Mouse (Mus musculus) thymus, postnatal 36 days (tissue): Measurements from ENCODE around the gene Ttc39d.
"Not testable (repeated sequence)": the region's sequence is repeated elsewhere in the genome, so short reads cannot be mapped to it uniquely, and the experiment has no call there.

ENCODE experiments used
- DNase-seq, 2 experiments: peaks; one replicate each; pipeline ENCODE4 v3.0.0; 2022; ENCODE audit warnings: mixed read lengths in 2 of 2

The Ttc39d gene

DNA sequence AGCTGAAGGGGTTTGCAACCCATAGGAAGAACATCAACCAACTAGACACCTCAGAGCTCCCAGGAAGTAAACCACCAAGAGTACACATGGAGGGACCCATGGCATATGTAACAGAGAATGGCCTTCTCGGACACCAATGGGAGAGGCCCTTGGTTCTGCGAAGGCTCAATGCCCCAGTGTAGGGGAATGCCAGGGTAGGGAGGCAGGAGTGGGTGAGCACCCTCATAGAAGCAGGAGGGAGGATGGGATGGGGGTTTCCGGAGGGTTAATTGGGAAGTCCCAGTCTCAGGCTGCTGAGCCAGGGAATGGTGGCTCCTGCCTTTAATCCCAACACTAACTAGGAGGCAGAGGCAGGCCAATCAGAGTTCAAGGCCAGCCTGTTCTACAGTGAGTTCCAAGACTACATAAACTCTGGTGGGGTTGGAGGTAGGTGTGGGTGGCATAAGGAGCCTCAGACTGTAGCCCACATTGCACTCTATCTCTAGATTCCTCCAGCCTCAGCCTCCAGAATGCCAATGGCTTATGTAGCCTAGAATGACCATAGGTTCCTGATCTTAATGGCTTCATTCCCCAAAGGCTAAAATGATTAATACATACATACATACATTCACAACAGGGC lies 8.0 kb upstream of the Ttc39d start:
- no peak for DNase-seq

DNA sequence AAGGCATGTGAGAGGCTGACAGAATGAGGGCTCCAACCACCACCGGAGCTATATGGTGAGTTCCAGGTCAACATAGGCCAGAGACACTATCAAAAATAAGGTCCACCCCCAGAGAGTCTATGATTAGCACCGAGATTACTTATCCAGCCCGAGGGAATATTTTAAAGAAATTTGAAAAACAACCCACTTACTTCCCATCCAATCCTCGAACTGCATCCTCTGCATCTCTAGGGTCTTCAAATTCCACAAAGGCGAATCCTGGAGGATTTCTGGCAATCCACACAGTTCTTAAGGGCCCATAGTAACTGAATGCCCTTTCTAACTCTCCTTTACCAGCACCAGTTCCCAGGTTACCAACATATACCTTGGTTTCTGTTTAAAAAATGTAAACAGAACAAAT lies 1.6 kb upstream of the Ttc39d start:
- no peak for DNase-seq

DNA sequence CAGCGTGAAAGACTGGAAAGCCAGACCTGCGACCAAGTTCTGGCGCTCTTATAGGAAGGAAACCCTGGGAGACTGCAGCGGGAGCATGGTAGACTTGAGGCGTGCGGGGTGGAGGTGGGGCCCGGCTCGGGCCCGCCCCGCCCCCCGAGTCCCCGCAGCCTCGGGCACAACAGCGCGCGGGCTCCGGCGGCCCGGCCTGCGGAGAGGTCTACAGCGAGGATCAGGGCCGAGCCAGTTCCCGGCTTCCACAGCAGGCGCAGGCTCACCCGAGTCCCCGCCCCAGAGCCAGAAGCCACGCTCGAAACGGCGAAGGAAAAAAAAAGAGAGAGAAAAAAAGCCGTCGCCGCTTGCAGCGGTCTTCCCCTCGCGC lies 974 bp upstream of the Ttc39d start:
- peak; percentile 46 to 64 for DNase-seq

DNA sequence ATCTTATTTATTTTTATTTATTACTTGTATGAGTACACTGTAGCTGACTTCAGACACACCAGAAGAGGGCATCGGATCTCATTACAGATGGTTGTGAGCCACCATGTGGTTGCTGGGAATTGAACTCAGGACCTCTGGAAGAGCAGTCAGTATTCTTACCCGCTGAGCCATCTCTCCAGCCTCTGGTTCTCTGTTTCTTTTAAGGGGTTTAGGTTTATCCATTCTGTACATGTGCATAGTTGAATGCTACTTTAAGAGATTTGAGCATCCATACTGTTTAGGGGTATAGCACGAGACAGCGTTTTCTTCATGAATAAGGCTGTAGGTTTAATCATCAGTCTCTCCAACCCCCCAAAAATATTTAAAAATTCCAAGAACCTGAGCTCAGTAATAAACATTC lies 6.7 kb downstream of the Ttc39d start:
- not testable (repeated sequence) for DNase-seq

DNA sequence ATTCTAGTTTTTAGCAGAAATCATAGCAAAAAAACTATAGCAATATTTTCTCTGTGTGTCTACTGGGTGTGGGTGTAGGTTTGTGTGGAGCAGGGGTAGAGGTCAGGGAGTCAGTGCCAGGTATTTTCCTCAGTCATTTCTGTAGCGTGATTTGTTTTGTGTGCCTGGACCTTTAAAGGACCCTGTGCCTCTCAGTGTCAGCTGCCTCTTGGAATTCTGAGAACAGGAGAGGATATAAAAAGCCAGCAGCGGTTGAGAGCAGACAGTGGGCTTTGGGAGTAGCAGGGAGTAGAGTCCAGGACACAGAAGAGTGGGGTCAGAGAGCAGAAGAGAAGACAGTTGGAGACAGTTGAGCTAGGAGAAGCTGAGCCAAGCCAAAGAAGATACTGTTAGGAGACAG lies 12.9 kb downstream of the Ttc39d start:
- no peak for DNase-seq

DNA sequence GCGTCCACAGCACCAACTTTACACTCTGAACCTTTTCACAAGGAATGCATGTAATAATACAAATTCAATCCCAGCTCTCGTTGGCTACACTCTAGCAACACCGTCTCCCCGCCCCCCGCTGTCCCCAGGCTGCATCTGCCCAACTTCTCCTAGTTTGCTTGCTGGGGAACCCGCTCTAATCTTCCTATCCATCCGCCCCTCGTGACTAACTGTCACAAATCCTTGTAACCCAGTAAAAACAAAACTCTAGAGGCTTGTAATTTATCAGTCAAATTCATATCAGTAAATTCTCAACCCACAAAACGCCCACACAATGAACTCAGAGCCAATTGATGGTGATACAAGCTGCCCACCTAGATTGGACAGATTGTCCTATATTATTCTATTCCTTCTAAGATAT lies 13.9 kb downstream of the Ttc39d start:
- DNase-seq: no peak

DNA sequence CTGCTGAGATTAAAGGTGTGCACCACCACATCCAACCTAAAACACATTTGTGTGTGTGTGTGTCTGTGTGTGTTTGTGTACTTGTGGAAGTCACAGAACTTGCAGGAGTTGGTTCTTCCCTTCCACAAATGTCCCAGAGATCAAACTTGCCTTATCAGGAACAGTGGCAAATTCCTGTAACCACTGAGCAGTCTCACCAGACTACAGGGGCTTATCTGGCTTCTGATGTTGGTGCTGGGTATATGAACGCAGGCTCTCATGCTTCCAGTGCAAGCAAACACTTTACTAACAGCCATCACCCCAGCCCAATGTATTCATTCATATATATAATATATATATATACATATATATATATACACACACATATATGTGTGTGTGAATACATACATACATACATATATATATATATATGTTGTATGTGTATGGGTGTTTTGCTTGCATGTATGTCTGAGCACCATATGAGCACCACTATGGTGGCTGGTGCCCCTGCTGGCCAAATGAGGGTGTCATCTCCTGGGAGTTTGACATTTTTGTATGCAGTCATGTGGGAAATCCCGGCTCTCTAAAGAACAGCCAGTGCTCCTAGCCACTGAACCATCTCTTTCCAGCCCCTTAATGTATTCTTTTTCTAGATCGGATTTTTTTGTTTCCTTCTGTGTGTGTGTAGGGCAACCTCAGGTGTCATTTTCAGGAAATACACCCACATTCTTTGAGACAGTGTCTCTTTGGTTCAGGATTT lies 14.8 kb downstream of the Ttc39d start:
- DNase-seq: peak; percentile 37 to 43

DNA sequence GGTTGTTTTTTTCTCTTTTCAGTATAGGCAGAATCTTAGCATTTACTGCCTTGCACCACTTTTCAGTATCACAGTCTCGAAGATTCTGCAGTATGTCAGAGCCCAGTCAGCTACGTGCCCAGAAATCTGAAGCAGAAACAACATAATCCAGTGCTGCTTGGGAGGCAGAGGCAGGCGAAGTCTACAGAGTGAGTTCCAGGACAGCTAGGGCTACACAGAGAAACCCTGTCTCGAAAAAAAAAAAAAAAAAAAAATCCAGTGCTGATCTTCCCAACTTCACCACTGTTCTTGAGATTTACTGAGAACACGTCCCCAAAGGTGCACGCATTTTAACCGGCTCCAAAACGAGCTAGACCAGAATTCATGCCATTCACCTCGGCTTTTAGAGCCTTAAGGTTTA lies 16.6 kb downstream of the Ttc39d start:
- DNase-seq: no peak

DNA sequence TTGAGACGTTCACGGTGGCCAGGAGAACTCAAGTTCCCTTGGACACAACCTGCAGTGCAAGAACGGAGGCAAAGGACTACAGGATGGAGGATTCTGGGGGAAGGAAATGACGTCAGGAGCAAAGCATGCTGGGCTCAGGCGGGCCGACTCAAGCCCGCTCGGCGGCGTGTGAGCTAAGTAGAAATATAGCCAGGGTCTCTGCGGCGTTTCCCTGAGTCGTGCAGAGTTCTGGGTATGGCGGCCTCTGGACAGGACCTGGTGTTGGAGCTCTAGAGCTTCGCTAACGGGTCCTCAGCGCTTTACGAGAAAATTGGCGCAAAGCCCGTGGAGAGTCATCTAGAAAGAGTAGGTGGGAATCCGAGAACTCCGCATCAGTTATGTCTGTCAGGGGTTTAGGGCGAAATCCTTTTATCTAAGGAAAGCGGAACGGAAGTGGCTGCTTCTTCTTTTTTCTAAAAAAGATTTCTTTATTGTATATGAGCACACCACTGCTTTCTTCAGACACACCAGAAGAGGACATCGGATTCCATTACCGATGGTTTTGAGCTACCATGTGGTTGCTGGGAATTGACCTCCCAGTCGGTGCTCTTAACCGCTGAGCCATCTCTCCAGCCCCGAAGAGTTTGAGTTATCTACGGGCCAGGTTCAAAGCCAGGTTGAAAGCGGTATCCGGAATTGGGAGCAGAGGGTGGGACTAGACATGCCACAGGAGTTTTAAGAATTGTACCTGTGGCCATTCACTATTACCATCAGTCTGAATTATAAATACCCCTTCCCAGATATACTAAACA lies 17.3 kb downstream of the Ttc39d start, which contains the start of gene Gemin6:
Gene Gemin6, plus strand, starts transcription at position 116 of the 791 bp plus-strand sequence.
- DNase-seq: peak; percentile 80 to 83

DNA sequence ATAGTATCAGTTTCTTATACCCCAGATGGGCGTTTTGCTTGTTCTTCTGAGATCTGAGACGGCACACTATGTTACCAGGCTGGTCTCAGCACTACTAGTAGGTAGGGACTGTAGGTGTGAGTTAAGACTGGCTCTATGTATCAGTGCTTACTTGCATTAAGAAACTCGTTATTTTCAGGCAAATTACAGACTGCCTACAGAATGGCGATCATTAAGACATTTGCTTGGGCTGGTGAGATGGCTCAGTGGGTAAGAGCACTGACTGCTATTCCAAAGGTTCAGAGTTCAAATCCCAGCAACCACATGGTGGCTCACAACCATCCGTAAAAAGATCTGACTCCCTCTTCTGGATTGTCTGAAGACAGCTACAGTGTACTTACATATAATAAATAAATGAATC lies 17.9 kb downstream of the Ttc39d start:
- DNase-seq: not testable (repeated sequence)

DNA sequence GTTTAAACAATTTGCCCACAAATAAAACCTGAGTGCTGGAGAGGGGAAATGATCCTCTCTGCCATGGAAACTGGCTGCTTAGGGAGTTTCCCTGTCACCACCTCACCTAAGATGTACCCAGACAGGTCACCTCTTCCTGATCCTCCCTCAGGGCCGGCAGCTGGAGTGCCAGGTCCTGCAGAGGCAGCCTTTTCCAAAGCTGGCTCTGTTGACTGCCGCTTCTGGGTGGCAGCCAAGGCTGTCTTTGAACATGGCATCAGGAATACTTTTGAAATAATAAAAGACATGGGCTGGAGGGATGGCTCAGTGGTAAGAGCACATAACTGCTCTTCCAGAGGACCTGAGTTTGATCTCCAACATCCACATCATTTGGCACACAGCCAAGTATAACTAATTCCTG lies 22.1 kb downstream of the Ttc39d start:
- DNase-seq: no peak

DNA sequence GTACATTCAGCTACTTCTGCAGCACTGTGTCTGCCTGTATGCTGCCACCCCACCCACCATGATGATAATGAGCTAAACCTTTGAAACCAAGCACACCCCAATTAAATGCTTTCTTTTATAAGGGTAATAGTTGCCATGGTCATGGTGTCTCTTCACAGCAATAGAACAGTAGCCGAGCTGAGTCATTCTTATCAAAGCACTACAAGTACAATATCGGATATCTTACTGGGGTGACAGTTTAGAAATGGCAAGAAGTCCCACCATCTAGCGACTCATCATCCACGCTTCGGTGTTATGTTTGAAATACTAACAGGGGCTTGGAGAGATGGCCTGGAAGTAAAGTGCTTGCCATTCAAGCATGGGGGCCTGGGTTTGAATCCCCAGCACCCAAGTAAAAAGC lies 26.6 kb downstream of the Ttc39d start:
- no peak for DNase-seq

DNA sequence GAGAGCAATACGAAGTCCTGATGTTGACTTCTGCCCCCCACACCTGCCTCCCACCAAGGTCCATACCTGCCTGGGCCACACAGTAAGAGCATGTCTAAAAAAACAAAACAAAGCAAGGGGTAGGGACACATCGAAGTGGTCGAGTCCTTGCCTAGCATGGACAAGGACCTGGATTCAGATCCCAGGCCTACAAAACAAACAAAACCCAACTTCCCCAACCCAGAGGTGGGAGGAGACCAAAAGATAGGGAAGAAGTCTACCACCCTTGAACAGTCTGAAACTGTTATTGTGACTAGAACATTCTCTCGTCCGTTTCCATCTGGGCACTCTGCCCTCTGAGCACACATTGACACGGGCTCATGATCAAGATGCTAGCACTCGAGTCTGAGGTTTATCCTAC lies 27.1 kb downstream of the Ttc39d start:
- no peak for DNase-seq

DNA sequence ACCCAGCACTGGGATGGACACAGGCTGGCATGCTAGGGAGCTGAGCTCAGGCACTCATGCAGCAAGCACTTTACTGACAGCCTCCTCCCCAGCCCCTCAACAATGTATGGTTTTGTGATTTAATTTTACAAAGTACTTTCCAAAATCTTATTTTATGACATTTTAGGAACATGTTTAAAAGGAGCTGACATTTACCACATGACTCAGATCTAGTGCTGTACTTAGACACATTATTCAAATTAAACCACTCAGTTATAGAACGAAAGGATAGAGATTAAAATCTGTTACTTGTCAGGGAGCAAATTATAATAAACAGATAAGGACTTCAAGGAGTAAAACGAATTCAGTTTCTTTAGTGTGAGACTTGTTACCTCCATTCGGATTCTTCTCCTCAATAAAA lies 28.2 kb downstream of the Ttc39d start:
- DNase-seq: no peak

DNA sequence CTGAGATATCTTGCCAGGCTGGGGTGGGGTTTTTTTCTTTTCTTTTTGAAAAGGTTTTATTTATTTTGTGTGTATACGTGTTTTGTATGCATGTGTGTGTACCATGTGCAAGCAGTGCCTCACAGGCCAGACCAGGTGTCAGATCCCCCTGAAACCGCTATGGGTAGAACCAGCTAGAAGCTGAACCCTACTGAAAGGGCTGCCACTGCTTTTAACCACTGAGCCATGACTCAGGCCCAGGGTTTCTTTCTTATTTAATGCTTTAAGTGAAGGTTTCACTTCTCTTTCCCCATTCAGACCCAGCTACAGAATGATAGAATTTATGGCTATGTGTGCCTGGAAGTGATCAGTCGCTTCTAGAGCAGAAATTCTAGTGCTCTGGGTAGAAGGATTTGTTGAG lies 29.5 kb downstream of the Ttc39d start:
- DNase-seq: no peak

DNA sequence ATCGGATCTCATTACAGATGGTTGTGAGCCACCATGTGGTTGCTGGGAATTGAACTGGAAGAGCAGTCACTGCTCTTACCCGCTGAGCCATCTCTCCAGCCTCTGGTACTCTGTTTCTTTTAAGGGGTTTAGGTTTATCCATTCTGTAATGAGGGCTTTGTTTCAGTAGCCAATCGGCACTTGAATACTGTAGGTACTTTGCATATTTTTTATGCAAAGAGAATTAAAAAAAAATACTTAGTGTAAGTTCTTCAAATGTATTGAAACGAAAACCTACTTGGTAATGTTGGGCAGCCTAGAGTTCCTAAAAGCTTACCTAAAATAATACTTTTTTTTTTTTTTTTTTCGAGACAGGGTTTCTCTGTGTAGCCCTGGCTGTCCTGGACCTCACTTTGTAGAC lies 30.2 kb downstream of the Ttc39d start:
- no peak for DNase-seq

DNA sequence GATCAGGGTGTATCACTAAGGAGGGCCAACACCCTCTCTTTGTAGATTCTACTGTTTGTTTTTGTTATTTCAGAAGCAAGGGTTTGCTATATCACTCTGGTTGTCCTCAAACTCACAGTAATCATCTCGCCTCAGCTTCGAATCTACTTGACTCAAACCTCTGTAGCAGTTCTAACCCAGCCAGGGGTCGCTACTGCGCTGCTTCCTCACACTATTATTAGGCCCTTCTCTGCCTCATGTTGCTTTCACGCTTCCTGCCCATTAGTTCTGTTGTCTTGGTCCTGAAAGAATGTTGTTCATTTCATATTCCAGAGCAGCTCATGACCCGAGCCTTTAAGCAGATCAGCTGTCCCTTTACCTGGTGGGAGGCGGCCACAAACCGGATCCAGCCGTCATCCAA lies 34.3 kb downstream of the Ttc39d start:
- no peak for DNase-seq

DNA sequence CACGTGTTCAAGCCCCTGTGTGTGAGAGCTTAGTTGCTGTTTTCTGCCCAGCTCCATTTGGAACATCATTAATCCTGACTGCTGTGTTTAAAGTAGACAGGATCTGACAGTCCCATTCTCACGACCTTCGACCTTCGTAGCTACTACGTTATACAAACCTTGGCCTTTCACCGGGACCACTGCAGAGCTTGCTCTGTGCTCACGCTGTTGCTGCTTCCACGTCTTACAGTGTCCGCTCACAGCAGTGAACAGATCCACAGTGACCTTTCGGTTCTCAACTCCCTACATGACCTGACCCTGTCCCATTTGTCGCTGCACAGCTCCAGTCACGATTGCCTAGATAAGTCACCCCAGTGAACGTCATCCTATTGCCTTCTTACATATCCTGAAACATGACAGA lies 35.9 kb downstream of the Ttc39d start:
- no peak for DNase-seq

DNA sequence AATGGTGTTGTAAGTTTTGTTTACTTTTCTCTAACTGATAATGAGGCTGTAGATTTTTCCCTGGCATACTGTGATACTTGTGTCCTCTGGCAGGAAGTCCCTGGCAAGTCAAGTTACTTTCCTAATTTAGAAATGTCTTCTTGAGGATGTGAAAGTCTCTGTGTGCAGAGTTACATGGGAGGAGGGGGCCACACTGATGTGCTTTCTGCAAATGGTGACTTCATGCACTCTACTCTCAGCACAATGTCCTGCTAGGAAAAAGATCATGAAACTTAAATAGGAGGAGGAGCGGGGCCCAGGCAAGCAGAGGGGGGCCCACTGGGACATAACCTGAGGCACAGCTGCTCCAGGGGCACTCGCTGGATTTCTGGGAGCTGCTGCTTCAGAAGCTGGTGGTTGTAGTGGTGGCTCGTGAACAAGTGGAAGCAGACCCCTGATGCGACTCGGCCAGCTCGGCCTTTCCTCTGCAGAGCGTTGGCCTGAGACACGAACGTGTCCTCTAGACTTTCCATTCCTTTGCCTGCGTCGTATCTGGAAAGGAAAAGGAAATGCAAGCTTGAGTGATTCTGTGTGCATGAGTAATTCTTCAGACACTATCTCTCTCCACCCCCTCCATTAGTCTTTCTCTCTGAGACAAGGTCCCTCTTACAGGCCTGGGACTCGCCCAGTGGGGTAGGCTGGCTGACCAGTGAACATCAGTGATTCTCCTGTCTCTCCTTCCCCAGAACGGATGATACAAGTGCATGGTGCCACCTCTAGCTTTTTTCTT lies 45.7 kb downstream of the Ttc39d start:
- DNase-seq: no peak

DNA sequence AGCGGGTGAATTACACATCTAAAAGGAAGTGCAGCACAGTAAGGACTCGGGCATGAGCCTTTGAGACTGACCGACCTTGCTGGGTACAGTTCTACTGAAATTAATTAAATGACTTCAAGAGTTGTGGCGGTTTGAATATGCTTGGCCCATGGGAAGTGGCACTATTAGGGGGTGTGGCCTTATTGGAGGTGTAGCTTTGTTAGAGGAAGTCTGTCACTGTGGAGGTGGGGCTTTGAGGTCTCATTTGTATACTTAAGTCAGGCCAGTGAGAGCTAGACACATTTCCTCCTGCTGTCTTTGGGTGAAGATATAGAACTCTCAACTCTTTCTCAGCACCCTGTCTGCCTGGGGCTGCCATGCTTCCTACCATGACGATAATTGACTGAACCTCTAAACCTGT lies 47.2 kb downstream of the Ttc39d start:
- no peak for DNase-seq

DNA sequence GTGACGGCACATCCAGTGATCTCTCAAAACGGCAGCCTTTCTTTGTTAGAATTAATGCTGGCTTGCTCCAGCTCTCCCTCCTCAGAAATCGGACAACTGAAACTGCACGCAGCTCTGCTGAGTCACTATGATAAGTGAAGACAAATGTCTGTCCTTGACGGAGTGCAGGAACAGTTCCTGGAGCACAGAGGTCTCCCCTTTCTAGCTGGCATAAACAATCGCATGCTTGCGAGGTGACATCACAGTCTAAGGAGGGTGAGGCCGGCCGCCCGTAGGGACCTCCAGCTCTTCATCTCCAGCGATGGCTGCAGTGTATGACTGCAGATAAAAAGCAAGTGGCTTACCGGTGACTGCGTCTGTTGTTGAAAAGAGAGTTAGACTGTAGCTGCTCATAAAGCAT lies 47.9 kb downstream of the Ttc39d start:
- no peak for DNase-seq

DNA sequence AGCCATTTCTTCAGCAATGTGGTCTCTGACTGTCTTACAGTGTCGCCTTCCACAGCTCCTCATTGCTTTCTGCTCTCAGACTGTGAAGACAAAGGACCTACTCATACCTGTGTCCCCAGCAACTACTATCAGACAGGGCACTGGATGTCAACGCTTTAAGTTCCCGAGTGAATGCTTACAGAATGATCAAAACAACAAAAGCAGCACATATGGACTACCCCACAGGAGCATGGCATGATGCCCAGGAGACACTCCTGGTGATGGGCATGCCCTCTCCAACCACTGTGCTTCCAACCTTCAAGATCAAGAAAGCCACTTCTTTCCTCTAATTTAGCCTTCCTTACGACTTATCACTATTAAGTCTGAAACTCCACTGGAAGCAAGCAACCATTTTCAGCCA lies 59.8 kb downstream of the Ttc39d start:
- DNase-seq: no peak
